Mouse (Mus musculus) kidney, adult 2 months (tissue): ENCODE data around the gene Brsk2. TPM values are rescaled to one million over a fixed set of nuclear protein-coding genes. Genes with fewer than 3 reads are reported as not detected.

Source experiments
- DNase-seq: peaks from one replicate; pipeline ENCODE4 v3.0.0; 2021
- H3K27ac ChIP-seq: fragments of 200-500 bp; 2 replicates; pipeline ENCODE4 v1.5.1; 2012; ENCODE audit warnings: low read depth, low read length, control low read depth, inconsistent platforms; ENCODE audit not compliant: insufficient read depth
- H3K27me3 ChIP-seq: fragments of 200-500 bp; replicated peaks from 2 replicates; pipeline ENCODE4 v1.6.1; 2012; ENCODE audit warnings: mild to moderate bottlenecking, moderate library complexity, low read length, inconsistent platforms; ENCODE audit not compliant: control insufficient read depth, insufficient read depth
- H3K36me3 ChIP-seq: fragments of 200-500 bp; 2 replicates; pipeline ENCODE4 v1.6.1; 2012; ENCODE audit warnings: mild to moderate bottlenecking, moderate library complexity, low read length, inconsistent platforms; ENCODE audit not compliant: control insufficient read depth, insufficient read depth
- H3K4me1 ChIP-seq: fragments of 200-500 bp; 2 replicates; pipeline ENCODE4 v1.6.1; 2011; ENCODE audit warnings: low read length; ENCODE audit not compliant: control insufficient read depth, insufficient read depth
- H3K4me3 ChIP-seq: fragments of 200-500 bp; 2 replicates; pipeline ENCODE4 v1.5.1; 2011; ENCODE audit warnings: mild to moderate bottlenecking, low read depth, low read length, control low read depth; ENCODE audit not compliant: insufficient read depth
- CTCF ChIP-seq: fragments of 200-500 bp; conservative IDR thresholded peaks from 2 replicates; pipeline ENCODE4 v1.5.1; 2011; ENCODE audit warnings: low read depth, mild to moderate bottlenecking, control low read depth, low read length, moderate library complexity, mixed read lengths; ENCODE audit not compliant: insufficient read depth, insufficient read length
- POLR2A ChIP-seq: fragments of 200-500 bp; IDR thresholded peaks from one replicate; pipeline ENCODE4 v1.6.1; 2011; ENCODE audit warnings: low read depth, low read length, control low read depth
- WGBS: fragments of 180-500 bp; shearing (Covaris S2); methylation state at CpG from one replicate; pipeline ENCODE4 v1.1.7; 2018; 5-methylcytosine and 5-hydroxymethylcytosine counted together
- polyA plus RNA-seq: library from polyadenylated mRNA; depleted of rRNA; stranded (reverse); fragments of >200 nt; gene quantifications from 2 replicates; pipeline ENCODE4 v1.2.3, GENCODE M21; 2012

Brsk2 gene
- polyA plus RNA-seq, 1 experiment: 0.52 TPM

GRCm38 (mm10) chr7:141956174-141956566, 6.6 kb downstream of the Brsk2 start:
- H3K27me3 ChIP-seq: no peaks in the 10 kb centered on the region
- TF ChIP-seq POLR2A: no peak
- TF ChIP-seq CTCF: no peak
- DNase-seq: no peak
- H3K36me3 ChIP-seq: no peaks in the 10 kb centered on the region
- H3K4me1 ChIP-seq: no peaks in the 10 kb centered on the region
- no peak overlapping the region for H3K4me3 ChIP-seq
- no peak overlapping the region for H3K27ac ChIP-seq
- WGBS: 71% methylated on average over 8 of the region's 8 CpGs

GRCm38 (mm10) chr7:141957524-141958051, 8.0 kb downstream of the Brsk2 start:
- Histone ChIP-seq H3K27me3 (no peaks in the 10 kb centered on the region), H3K4me3 (no peak overlapping the region), H3K36me3 (no peaks in the 10 kb centered on the region), H3K27ac (no peak overlapping the region), H3K4me1 (no peaks in the 10 kb centered on the region)
- TF ChIP-seq POLR2A (no peak), CTCF (no peak)
- no peak for DNase-seq
- WGBS: 92% methylated on average over 4 of the region's 4 CpGs

- Histone ChIP-seq H3K4me3 (no peak overlapping the region), H3K27ac (no peak overlapping the region), H3K4me1 (no peaks in the 10 kb centered on the region), H3K27me3 (no peaks in the 10 kb centered on the region), H3K36me3 (no peaks in the 10 kb centered on the region)
- 76% methylated on average over 2 of the region's 2 CpGs for WGBS
- no peak for DNase-seq
- TF ChIP-seq POLR2A: no peak
- no peak for TF ChIP-seq CTCF
Measured at GRCm38 (mm10) chr7:141958211-141958610, 8.7 kb downstream of the Brsk2 start.

GRCm38 (mm10) chr7:141959133-141959532, 9.6 kb downstream of the Brsk2 start:
- H3K27ac ChIP-seq: no peak overlapping the region
- H3K27me3 ChIP-seq: no peaks in the 10 kb centered on the region
- 87% methylated on average over 1 of the region's 1 CpGs for WGBS
- no peaks in the 10 kb centered on the region for H3K4me1 ChIP-seq
- no peaks in the 10 kb centered on the region for H3K36me3 ChIP-seq
- no peak overlapping the region for H3K4me3 ChIP-seq
- DNase-seq: no peak
- no peak for TF ChIP-seq POLR2A
- TF ChIP-seq CTCF: no peak

GRCm38 (mm10) chr7:141960926-141961325, 11.4 kb downstream of the Brsk2 start:
- no peak for DNase-seq
- 84% methylated on average over 2 of the region's 2 CpGs for WGBS
- H3K4me1 ChIP-seq: no peaks in the 10 kb centered on the region
- H3K27ac ChIP-seq: no peak overlapping the region
- no peaks in the 10 kb centered on the region for H3K36me3 ChIP-seq
- no peaks in the 10 kb centered on the region for H3K27me3 ChIP-seq
- no peak overlapping the region for H3K4me3 ChIP-seq
- TF ChIP-seq CTCF (no peak), POLR2A (no peak)

- Histone ChIP-seq H3K36me3 (no peaks in the 10 kb centered on the region), H3K4me1 (no peaks in the 10 kb centered on the region), H3K27me3 (no peaks in the 10 kb centered on the region), H3K27ac (no peak overlapping the region), H3K4me3 (no peak overlapping the region)
- WGBS: 88% methylated on average over 3 of the region's 3 CpGs
- no peak for DNase-seq
- TF ChIP-seq POLR2A: no peak
- TF ChIP-seq CTCF: no peak
Measured at GRCm38 (mm10) chr7:141961491-141961890, 11.9 kb downstream of the Brsk2 start.

- Histone ChIP-seq H3K27ac (no peak overlapping the region), H3K4me3 (no peak overlapping the region), H3K4me1 (no peaks in the 10 kb centered on the region), H3K36me3 (no peaks in the 10 kb centered on the region), H3K27me3 (no peaks in the 10 kb centered on the region)
- DNase-seq: no peak
- WGBS: 96% methylated on average over 3 of the region's 3 CpGs
- no peak for TF ChIP-seq CTCF
- TF ChIP-seq POLR2A: no peak
Measured at GRCm38 (mm10) chr7:141962521-141962920, 13.0 kb downstream of the Brsk2 start.

- no peaks in the 10 kb centered on the region for H3K36me3 ChIP-seq
- no peak overlapping the region for H3K4me3 ChIP-seq
- DNase-seq: no peak
- WGBS: 69% methylated on average over 2 of the region's 2 CpGs
- TF ChIP-seq CTCF (no peak), POLR2A (no peak)
- H3K27ac ChIP-seq: no peak overlapping the region
- H3K27me3 ChIP-seq: no peaks in the 10 kb centered on the region
- H3K4me1 ChIP-seq: no peaks in the 10 kb centered on the region
Measured at GRCm38 (mm10) chr7:141966281-141966680, 16.7 kb downstream of the Brsk2 start.
